Mouse (Mus musculus) spleen, adult 2 months (tissue): ENCODE measurements at regions not wholly inside any gene's neighbourhood (a gene's known extent, or its start where the extent isn't known, plus 50 kb on each side); places are given as distances from the start of the nearest gene placed in this dataset.

Source experiments
- CTCF ChIP-seq: fragments of 200-500 bp; IDR thresholded peaks from 2 replicates; pipeline ENCODE4 v1.5.1; 2011; ENCODE audit warnings: mild to moderate bottlenecking, inconsistent platforms; ENCODE audit not compliant: insufficient read depth, insufficient read length, insufficient replicate concordance; ENCODE audit errors: extremely low read depth
- POLR2A ChIP-seq: fragments of 200-500 bp; IDR thresholded peaks from 2 replicates; pipeline ENCODE4 v1.6.1; 2011; ENCODE audit warnings: low read depth, low read length, inconsistent platforms

DNA sequence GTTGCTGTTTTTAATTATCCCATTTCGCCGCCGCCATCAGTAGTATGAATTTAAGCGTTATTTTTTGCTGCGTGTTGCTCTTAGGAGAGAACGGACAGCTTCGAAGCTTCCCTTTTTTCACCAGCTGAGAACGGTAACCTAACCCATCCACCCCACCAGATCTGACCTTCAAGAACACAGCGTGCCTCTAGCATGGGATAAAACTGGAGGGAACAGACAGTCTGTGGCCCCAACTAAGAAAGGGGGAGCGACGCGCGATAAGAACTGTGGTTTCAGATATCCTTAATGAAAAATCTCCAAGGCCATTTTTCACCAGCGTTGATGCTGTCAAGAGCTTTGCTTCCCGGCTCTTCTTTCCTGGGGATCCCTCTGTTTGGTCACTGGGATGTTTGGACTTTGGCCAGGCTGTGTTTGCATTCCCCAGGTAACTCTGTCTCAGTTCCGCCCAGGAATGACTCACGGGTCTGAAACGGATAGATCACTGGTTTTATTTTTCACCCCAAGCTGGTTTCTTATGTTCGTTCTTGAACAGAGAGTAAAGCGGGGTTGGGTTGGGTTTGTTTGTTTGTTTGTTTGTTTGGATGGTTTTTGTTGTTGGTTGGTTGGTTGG is 184.1 kb upstream of the Fn1 start:
- TF ChIP-seq CTCF: no peak
- TF ChIP-seq POLR2A: no peak
